Mouse (Mus musculus) olfactory bulb, adult 2 months (tissue): ENCODE data around the gene Noxa1.

ENCODE experiments used
- CTCF ChIP-seq: fragments of 200-500 bp; IDR thresholded peaks from 2 replicates; pipeline ENCODE4 v1.5.1; 2012; ENCODE audit warnings: low read depth, mild to moderate bottlenecking, low read length, moderate library complexity; ENCODE audit not compliant: insufficient read depth
- POLR2A ChIP-seq: fragments of 200-500 bp; IDR thresholded peaks from 2 replicates; pipeline ENCODE4 v1.6.1; 2012; ENCODE audit warnings: mild to moderate bottlenecking, low read depth, low read length, moderate library complexity; ENCODE audit not compliant: insufficient read depth

DNA sequence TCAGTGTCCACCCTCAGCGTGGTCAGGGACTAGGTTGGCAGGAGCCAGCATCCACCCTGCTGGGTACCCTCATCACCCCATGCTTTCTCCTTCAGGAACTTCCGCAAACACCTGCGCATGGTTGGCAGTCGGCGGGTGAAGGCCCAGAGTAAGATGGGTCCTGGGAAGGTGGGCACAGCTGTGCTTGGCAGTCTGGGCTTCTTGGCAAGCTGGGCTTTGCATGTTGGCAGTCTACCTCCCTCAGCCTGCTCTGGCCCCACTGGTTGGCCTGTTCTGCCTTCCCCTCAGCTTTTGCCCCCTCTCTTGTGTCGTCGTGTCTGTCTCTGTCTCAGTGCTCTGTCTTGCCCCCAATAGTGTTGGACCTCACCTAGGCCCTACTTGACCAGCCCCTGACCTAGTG, 36.0 kb downstream of the Noxa1 start:
- TF ChIP-seq POLR2A (no peak), CTCF (no peak)
